Mouse (Mus musculus) embryonic facial prominence, embryonic 10.5 days (tissue): ENCODE data around the gene Gpam. TPM values are rescaled to one million over a fixed set of nuclear protein-coding genes. Genes with fewer than 3 reads are reported as not detected.

ENCODE experiments used
- polyA plus RNA-seq: library from polyadenylated mRNA; unstranded; fragments of >200 nt; fragmentation: Nextera tagmentation; extraction: Ambion mirVana; gene quantifications from 2 replicates; pipeline ENCODE4 v1.2.1, GENCODE M21; 2016

The Gpam gene
- polyA plus RNA-seq, 1 experiment from 2014 or later, result 18.1 TPM

Other genes starting within 250 kb of the Gpam start
- not detected in 2 replicates for gene Tectb, start 53.5 kb upstream of the Gpam start, polyA plus RNA-seq
- gene Gucy2g, start 114.0 kb upstream of the Gpam start, polyA plus RNA-seq, result not detected in 2 replicates
- gene Acsl5, start 124.7 kb upstream of the Gpam start, polyA plus RNA-seq, result 24.0 and 27.4 TPM in 2 replicates
- gene Zdhhc6, start 188.8 kb upstream of the Gpam start, polyA plus RNA-seq, result 112 and 115 TPM in 2 replicates
- 30.6 and 31.2 TPM in 2 replicates for gene Vti1a, start 189.1 kb upstream of the Gpam start, polyA plus RNA-seq